Mouse (Mus musculus) testis, adult 2 months (tissue): Measurements from ENCODE around the gene Rap1b. TPM values are rescaled to one million over a fixed set of nuclear protein-coding genes. Genes with fewer than 3 reads are reported as not detected.

Experiments
- H3K27ac ChIP-seq: fragments of 200-500 bp; 2 replicates; pipeline ENCODE4 v1.5.1; 2012; ENCODE audit warnings: low read depth, low read length; ENCODE audit not compliant: control insufficient read depth, insufficient read depth
- H3K27me3 ChIP-seq: fragments of 200-500 bp; 2 replicates; pipeline ENCODE4 v1.6.1; 2012; ENCODE audit warnings: mild to moderate bottlenecking, low read length, moderate library complexity; ENCODE audit not compliant: control insufficient read depth, insufficient read depth
- H3K36me3 ChIP-seq: fragments of 200-500 bp; 2 replicates; pipeline ENCODE4 v1.6.1; 2012; ENCODE audit warnings: mild to moderate bottlenecking, low read length; ENCODE audit not compliant: control insufficient read depth, insufficient read depth
- H3K4me1 ChIP-seq: fragments of 200-500 bp; 2 replicates; pipeline ENCODE4 v1.6.1; 2012; ENCODE audit warnings: low read length; ENCODE audit not compliant: control insufficient read depth, insufficient read depth
- H3K4me3 ChIP-seq: fragments of 200-500 bp; 2 replicates; pipeline ENCODE4 v1.5.1; 2012; ENCODE audit warnings: low read depth, mild to moderate bottlenecking, low read length, moderate library complexity, mixed read lengths; ENCODE audit not compliant: control insufficient read depth
- CTCF ChIP-seq: fragments of 200-500 bp; IDR thresholded peaks from 2 replicates; pipeline ENCODE4 v1.5.1; 2012; ENCODE audit warnings: low read depth, mild to moderate bottlenecking, inconsistent platforms, low read length, moderate library complexity; ENCODE audit not compliant: control insufficient read depth, insufficient read depth, insufficient replicate concordance
- POLR2A ChIP-seq: fragments of 200-500 bp; IDR thresholded peaks from 2 replicates; pipeline ENCODE4 v1.6.1; 2012; ENCODE audit warnings: low read depth, mild to moderate bottlenecking, inconsistent platforms, low read length, moderate library complexity; ENCODE audit not compliant: control insufficient read depth
- polyA plus RNA-seq: library from polyadenylated mRNA; depleted of rRNA; stranded (reverse); fragments of >200 nt; gene quantifications from 2 replicates; pipeline ENCODE4 v1.2.3, GENCODE M21; 2012

The Rap1b gene
- polyA plus RNA-seq, 1 experiment, result 13.8 TPM

- peaks cover 2% of the 10 kb centered on the region for H3K36me3 ChIP-seq
- H3K27me3 ChIP-seq, result no peaks in the 10 kb centered on the region
- H3K4me3 ChIP-seq, result no peak overlapping the region
- TF ChIP-seq POLR2A, result no peak
- no peak for TF ChIP-seq CTCF
- no peak overlapping the region for H3K27ac ChIP-seq
- H3K4me1 ChIP-seq, result no peaks in the 10 kb centered on the region
Observed at GRCm38 (mm10) chr10:117818600-117818999, 27.2 kb downstream of the Rap1b start.

- TF ChIP-seq POLR2A (no peak), CTCF (no peak)
- H3K36me3 ChIP-seq, result peaks cover 2% of the 10 kb centered on the region
- no peak overlapping the region for H3K27ac ChIP-seq
- H3K27me3 ChIP-seq, result no peaks in the 10 kb centered on the region
- H3K4me1 ChIP-seq, result no peaks in the 10 kb centered on the region
- no peak overlapping the region for H3K4me3 ChIP-seq
Observed at GRCm38 (mm10) chr10:117816721-117817120, 29.1 kb downstream of the Rap1b start.

- TF ChIP-seq CTCF, result no peak
- no peak for TF ChIP-seq POLR2A
- no peak overlapping the region for H3K27ac ChIP-seq
- no peaks in the 10 kb centered on the region for H3K27me3 ChIP-seq
- no peaks in the 10 kb centered on the region for H3K4me1 ChIP-seq
- no peaks in the 10 kb centered on the region for H3K36me3 ChIP-seq
- H3K4me3 ChIP-seq, result no peak overlapping the region
Observed at GRCm38 (mm10) chr10:117812501-117812900, 33.3 kb downstream of the Rap1b start.

GRCm38 (mm10) chr10:117811555-117811954 is 34.3 kb downstream of the Rap1b start:
- Histone ChIP-seq H3K27ac (no peak overlapping the region), H3K4me3 (no peak overlapping the region), H3K36me3 (no peaks in the 10 kb centered on the region), H3K27me3 (no peaks in the 10 kb centered on the region), H3K4me1 (no peaks in the 10 kb centered on the region)
- TF ChIP-seq POLR2A (no peak), CTCF (no peak)

GRCm38 (mm10) chr10:117810506-117810905 is 35.3 kb downstream of the Rap1b start:
- Histone ChIP-seq H3K27me3 (no peaks in the 10 kb centered on the region), H3K4me1 (peaks cover 2% of the 10 kb centered on the region; the same call in 1 of the 2 replicates), H3K4me3 (no peak overlapping the region), H3K27ac (no peak overlapping the region), H3K36me3 (no peaks in the 10 kb centered on the region)
- TF ChIP-seq POLR2A (no peak), CTCF (no peak)

- Histone ChIP-seq H3K27ac (no peak overlapping the region), H3K4me3 (no peak overlapping the region), H3K27me3 (no peaks in the 10 kb centered on the region), H3K36me3 (no peaks in the 10 kb centered on the region), H3K4me1 (peaks cover 7% of the 10 kb centered on the region)
- no peak for TF ChIP-seq CTCF
Observed at GRCm38 (mm10) chr10:117808068-117808467, 37.8 kb downstream of the Rap1b start.

- peaks cover 10% of the 10 kb centered on the region for H3K4me1 ChIP-seq
- H3K4me3 ChIP-seq, result no peak overlapping the region
- TF ChIP-seq CTCF (no peak), POLR2A (no peak)
- no peaks in the 10 kb centered on the region for H3K27me3 ChIP-seq
- no peak overlapping the region for H3K27ac ChIP-seq
- H3K36me3 ChIP-seq, result no peaks in the 10 kb centered on the region
Observed at GRCm38 (mm10) chr10:117805919-117806318, 39.9 kb downstream of the Rap1b start.
